Mouse (Mus musculus): ENCODE measurements at regions not wholly inside any gene's neighbourhood (a gene's known extent, or its start where the extent isn't known, plus 50 kb on each side); places are given as distances from the start of the nearest gene placed in this dataset.
"Not testable (repeated sequence)": the region's sequence is repeated elsewhere in the genome, so short reads cannot be mapped to it uniquely, and the experiment has no call there.

GRCm38 (mm10) chr13:26153093-26153492 is 616.9 kb downstream of the Hdgfl1 start:
- no peak for DNase-seq (ENCODE audit: low read depth)
- TF ChIP-seq CTCF (IDR thresholded peaks at IDR 0.05; ENCODE audit: borderline replicate concordance, extremely low read depth, insufficient read depth, insufficient read length) (no peak), POLR2A (IDR thresholded peaks at IDR 0.05; ENCODE audit: borderline replicate concordance, extremely low read depth, insufficient read depth, insufficient read length, poor library complexity, severe bottlenecking) (no peak)

- no peak for TF ChIP-seq POLR2A (IDR thresholded peaks at IDR 0.05; ENCODE audit: borderline replicate concordance, extremely low read depth, insufficient read depth, insufficient read length, poor library complexity, severe bottlenecking)
- TF ChIP-seq CTCF (IDR thresholded peaks at IDR 0.05; ENCODE audit: borderline replicate concordance, extremely low read depth, insufficient read depth, insufficient read length), result no peak
- no peak for DNase-seq (ENCODE audit: low read depth)
These were observed 619.5 kb downstream of the Hdgfl1 start for GRCm38 (mm10) chr13:26150426-26150825.

GRCm38 (mm10) chr13:26142811-26143210 is 627.2 kb downstream of the Hdgfl1 start:
- TF ChIP-seq POLR2A (IDR thresholded peaks at IDR 0.05; ENCODE audit: borderline replicate concordance, extremely low read depth, insufficient read depth, insufficient read length, poor library complexity, severe bottlenecking), result no peak
- no peak for TF ChIP-seq CTCF (IDR thresholded peaks at IDR 0.05; ENCODE audit: borderline replicate concordance, extremely low read depth, insufficient read depth, insufficient read length)
- no peak for DNase-seq (ENCODE audit: low read depth)

- peak; percentile 93 for DNase-seq (ENCODE audit: low read depth)
- TF ChIP-seq CTCF (IDR thresholded peaks at IDR 0.05; ENCODE audit: borderline replicate concordance, extremely low read depth, insufficient read depth, insufficient read length), result no peak
These were observed 650.6 kb downstream of the Hdgfl1 start for GRCm38 (mm10) chr13:26119363-26119762.

GRCm38 (mm10) chr13:26114136-26114535 is 655.8 kb downstream of the Hdgfl1 start:
- TF ChIP-seq CTCF (IDR thresholded peaks at IDR 0.05; ENCODE audit: borderline replicate concordance, extremely low read depth, insufficient read depth, insufficient read length), result no peak
- no peak for TF ChIP-seq POLR2A (IDR thresholded peaks at IDR 0.05; ENCODE audit: borderline replicate concordance, extremely low read depth, insufficient read depth, insufficient read length, poor library complexity, severe bottlenecking)
- DNase-seq (ENCODE audit: low read depth), result no peak

- DNase-seq (ENCODE audit: low read depth), result not testable (repeated sequence)
These were observed 656.2 kb downstream of the Hdgfl1 start for GRCm38 (mm10) chr13:26113723-26114122.

GRCm38 (mm10) chr13:26112579-26112978 is 657.4 kb downstream of the Hdgfl1 start:
- no peak for TF ChIP-seq CTCF (IDR thresholded peaks at IDR 0.05; ENCODE audit: borderline replicate concordance, extremely low read depth, insufficient read depth, insufficient read length)
- no peak for TF ChIP-seq POLR2A (IDR thresholded peaks at IDR 0.05; ENCODE audit: borderline replicate concordance, extremely low read depth, insufficient read depth, insufficient read length, poor library complexity, severe bottlenecking)
- DNase-seq (ENCODE audit: low read depth), result peak; percentile 53

GRCm38 (mm10) chr13:26109013-26109412 is 661.0 kb downstream of the Hdgfl1 start:
- TF ChIP-seq CTCF (IDR thresholded peaks at IDR 0.05; ENCODE audit: borderline replicate concordance, extremely low read depth, insufficient read depth, insufficient read length), result no peak
- TF ChIP-seq POLR2A (IDR thresholded peaks at IDR 0.05; ENCODE audit: borderline replicate concordance, extremely low read depth, insufficient read depth, insufficient read length, poor library complexity, severe bottlenecking), result no peak
- DNase-seq (ENCODE audit: low read depth), result no peak

- TF ChIP-seq POLR2A (IDR thresholded peaks at IDR 0.05; ENCODE audit: borderline replicate concordance, extremely low read depth, insufficient read depth, insufficient read length, poor library complexity, severe bottlenecking) (no peak), CTCF (IDR thresholded peaks at IDR 0.05; ENCODE audit: borderline replicate concordance, extremely low read depth, insufficient read depth, insufficient read length) (no peak)
- DNase-seq (ENCODE audit: low read depth), result no peak
These were observed 681.2 kb downstream of the Hdgfl1 start for GRCm38 (mm10) chr13:26088727-26089126.

- DNase-seq (ENCODE audit: low read depth), result peak; percentile 75
- no peak for TF ChIP-seq CTCF (IDR thresholded peaks at IDR 0.05; ENCODE audit: borderline replicate concordance, extremely low read depth, insufficient read depth, insufficient read length)
These were observed 689.2 kb downstream of the Hdgfl1 start for GRCm38 (mm10) chr13:26080814-26081213.

- TF ChIP-seq CTCF (IDR thresholded peaks at IDR 0.05; ENCODE audit: borderline replicate concordance, extremely low read depth, insufficient read depth, insufficient read length), result no peak
- TF ChIP-seq POLR2A (IDR thresholded peaks at IDR 0.05; ENCODE audit: borderline replicate concordance, extremely low read depth, insufficient read depth, insufficient read length, poor library complexity, severe bottlenecking), result no peak
- peak; percentile 62 for DNase-seq (ENCODE audit: low read depth)
These were observed 689.7 kb downstream of the Hdgfl1 start for GRCm38 (mm10) chr13:26080302-26080701.

GRCm38 (mm10) chr13:26079362-26079761 is 690.6 kb downstream of the Hdgfl1 start:
- no peak for DNase-seq (ENCODE audit: low read depth)
- TF ChIP-seq POLR2A (IDR thresholded peaks at IDR 0.05; ENCODE audit: borderline replicate concordance, extremely low read depth, insufficient read depth, insufficient read length, poor library complexity, severe bottlenecking) (no peak), CTCF (IDR thresholded peaks at IDR 0.05; ENCODE audit: borderline replicate concordance, extremely low read depth, insufficient read depth, insufficient read length) (no peak)

- TF ChIP-seq CTCF (IDR thresholded peaks at IDR 0.05; ENCODE audit: borderline replicate concordance, extremely low read depth, insufficient read depth, insufficient read length) (no peak), POLR2A (IDR thresholded peaks at IDR 0.05; ENCODE audit: borderline replicate concordance, extremely low read depth, insufficient read depth, insufficient read length, poor library complexity, severe bottlenecking) (no peak)
- DNase-seq (ENCODE audit: low read depth), result peak; percentile 29
These were observed 708.6 kb downstream of the Hdgfl1 start for GRCm38 (mm10) chr13:26061322-26061721.

Data from brain, embryonic 14.5 days (tissue).